Mouse (Mus musculus): ENCODE measurements around the gene Tmem191c.

Tmem191c gene

GRCm38 (mm10) chr16:17329848-17330570 lies 54.1 kb downstream of the Tmem191c start:
- DNase-seq (ENCODE audit: low spot score in 2 of 2) = peak; percentile 37 to 55

GRCm38 (mm10) chr16:17331116-17331515 lies 55.2 kb downstream of the Tmem191c start, which contains the start of gene Serpind1:
Gene Serpind1 (plus strand): TSS chr16:17331371.
- DNase-seq (ENCODE audit: low spot score in 2 of 2) = no peak

GRCm38 (mm10) chr16:17331855-17332254 lies 56.0 kb downstream of the Tmem191c start:
- DNase-seq (ENCODE audit: low spot score in 2 of 2) = no peak
